Mouse (Mus musculus) bone marrow, adult 2 months (tissue): ENCODE measurements around the gene Dirc2.

ENCODE experiments used
- CTCF ChIP-seq: fragments of 200-500 bp; IDR thresholded peaks from 2 replicates; pipeline ENCODE4 v1.5.1; 2011; ENCODE audit warnings: low read length, control low read depth; ENCODE audit not compliant: control insufficient read depth, insufficient read depth
- POLR2A ChIP-seq: fragments of 200-500 bp; IDR thresholded peaks from 2 replicates; pipeline ENCODE4 v1.6.1; 2011; ENCODE audit warnings: low read depth, mild to moderate bottlenecking, control low read depth, low read length, borderline replicate concordance; ENCODE audit not compliant: control insufficient read depth

- TF ChIP-seq POLR2A = no peak
- TF ChIP-seq CTCF = no peak
Measured at GRCm38 (mm10) chr16:35711004-35711403, 58.2 kb downstream of the Dirc2 start.
